Mouse (Mus musculus): ENCODE results near the gene Mnd1. TPM values are rescaled to one million over a fixed set of nuclear protein-coding genes. Genes with fewer than 3 reads are reported as not detected.

Gene Mnd1
- total RNA-seq, 2 experiments from 2014 or later: 1.4 to 1.6 TPM

- DNase-seq: no peak
- intact Hi-C loops (cut with DNase I): loop anchor here (10.0 kb wide), 1 partner anchor 367 kb away; no protein-coding TSS in a partner anchor
- no peak for TF ChIP-seq CTCF (IDR thresholded peaks at IDR 0.05)
- Histone ChIP-seq H3K27ac (no peak overlapping the region), H3K4me3 (no peak overlapping the region)
Measured at GRCm38 (mm10) chr3:84177834-84178233, 22.2 kb upstream of the Mnd1 start.

GRCm38 (mm10) chr3:84175337-84176315 lies 20.0 kb upstream of the Mnd1 start:
- peak; percentile 77 for DNase-seq
- peak; percentile 92 for TF ChIP-seq CTCF (IDR thresholded peaks at IDR 0.05)
- no peak overlapping the region for H3K4me3 ChIP-seq
- no peak overlapping the region for H3K27ac ChIP-seq
- intact Hi-C loops (cut with DNase I): loop anchor here (1.0 to 10.0 kb wide), 2 partner anchors 138 to 369 kb away; no protein-coding TSS in a partner anchor

- Histone ChIP-seq H3K4me3 (no peak within 1 kb of the TSS), H3K27ac (no peak within 1 kb of the TSS)
- intact Hi-C loops (cut with DNase I): loop anchor here (10.0 kb wide), 1 partner anchor 371 kb away; no protein-coding TSS in a partner anchor
- no peak for DNase-seq
- no peak for TF ChIP-seq CTCF (IDR thresholded peaks at IDR 0.05)
Measured at GRCm38 (mm10) chr3:84173581-84174154, 18.1 kb upstream of the Mnd1 start, which contains the start of gene Gm6525. Gene Gm6525, plus strand, starts transcription at chr3:84174104.

GRCm38 (mm10) chr3:84172406-84172805 lies 16.8 kb upstream of the Mnd1 start:
- Histone ChIP-seq H3K4me3 (no peak overlapping the region), H3K27ac (no peak overlapping the region)
- no peak for TF ChIP-seq CTCF (IDR thresholded peaks at IDR 0.05)
- intact Hi-C loops (cut with DNase I): loop anchor here (10.0 kb wide), 1 partner anchor 372 kb away; no protein-coding TSS in a partner anchor
- no peak for DNase-seq

GRCm38 (mm10) chr3:84169393-84170005 lies 13.9 kb upstream of the Mnd1 start:
- intact Hi-C loops (cut with DNase I): loop anchor here (10.0 kb wide), 1 partner anchor 375 kb away; no protein-coding TSS in a partner anchor
- Histone ChIP-seq H3K4me3 (no peak overlapping the region), H3K27ac (no peak overlapping the region)
- no peak; the same call in 1 of the 2 replicates for TF ChIP-seq CTCF (IDR thresholded peaks at IDR 0.05)
- no peak for DNase-seq

GRCm38 (mm10) chr3:84168943-84169342 lies 13.4 kb upstream of the Mnd1 start:
- H3K4me3 ChIP-seq: no peak overlapping the region
- no peak for DNase-seq
- intact Hi-C loops (cut with DNase I): no loop called here
- no peak for TF ChIP-seq CTCF (IDR thresholded peaks at IDR 0.05)
- H3K27ac ChIP-seq: no peak overlapping the region

GRCm38 (mm10) chr3:84166073-84166472 lies 10.5 kb upstream of the Mnd1 start:
- intact Hi-C loops (cut with DNase I): no loop called here
- TF ChIP-seq CTCF (IDR thresholded peaks at IDR 0.05): no peak
- DNase-seq: no peak
- Histone ChIP-seq H3K27ac (no peak overlapping the region), H3K4me3 (no peak overlapping the region)

GRCm38 (mm10) chr3:84165391-84165790 lies 9.8 kb upstream of the Mnd1 start:
- no peak for TF ChIP-seq CTCF (IDR thresholded peaks at IDR 0.05)
- intact Hi-C loops (cut with DNase I): no loop called here
- Histone ChIP-seq H3K4me3 (no peak overlapping the region), H3K27ac (no peak overlapping the region)
- no peak for DNase-seq

GRCm38 (mm10) chr3:84157559-84158350 lies 2.2 kb upstream of the Mnd1 start:
- intact Hi-C loops (cut with DNase I): loop anchor here (10.0 kb wide), 1 partner anchor 213 kb away; no protein-coding TSS in a partner anchor
- H3K27ac ChIP-seq: no peak overlapping the region
- no peak for DNase-seq
- no peak overlapping the region for H3K4me3 ChIP-seq
- no peak for TF ChIP-seq CTCF (IDR thresholded peaks at IDR 0.05)

- intact Hi-C loops (cut with DNase I): loop anchor here (10.0 kb wide), 1 partner anchor 212 kb away; no protein-coding TSS in a partner anchor
- no peak overlapping the region for H3K27ac ChIP-seq
- no peak overlapping the region for H3K4me3 ChIP-seq
- no peak for TF ChIP-seq CTCF (IDR thresholded peaks at IDR 0.05)
- no peak for DNase-seq
Measured at GRCm38 (mm10) chr3:84157011-84157410, 1.4 kb upstream of the Mnd1 start.

GRCm38 (mm10) chr3:84156105-84156504 lies 519 bp upstream of the Mnd1 start:
- no peak for TF ChIP-seq CTCF (IDR thresholded peaks at IDR 0.05)
- Histone ChIP-seq H3K27ac (peak overlapping the region; percentile 38; the same call in 1 of the 2 replicates), H3K4me3 (peak overlapping the region; percentile 90)
- intact Hi-C loops (cut with DNase I): loop anchor here (10.0 kb wide), 1 partner anchor 211 kb away; no protein-coding TSS in a partner anchor
- DNase-seq: no peak

Measured in gastrocnemius, adult 2 months (tissue).